Mouse (Mus musculus): ENCODE data around the gene Actr1a. TPM values are rescaled to one million over a fixed set of nuclear protein-coding genes. Genes with fewer than 3 reads are reported as not detected.

Gene Actr1a
- total RNA-seq, 2 experiments from 2014 or later, result 89.3 to 94.8 TPM

DNA sequence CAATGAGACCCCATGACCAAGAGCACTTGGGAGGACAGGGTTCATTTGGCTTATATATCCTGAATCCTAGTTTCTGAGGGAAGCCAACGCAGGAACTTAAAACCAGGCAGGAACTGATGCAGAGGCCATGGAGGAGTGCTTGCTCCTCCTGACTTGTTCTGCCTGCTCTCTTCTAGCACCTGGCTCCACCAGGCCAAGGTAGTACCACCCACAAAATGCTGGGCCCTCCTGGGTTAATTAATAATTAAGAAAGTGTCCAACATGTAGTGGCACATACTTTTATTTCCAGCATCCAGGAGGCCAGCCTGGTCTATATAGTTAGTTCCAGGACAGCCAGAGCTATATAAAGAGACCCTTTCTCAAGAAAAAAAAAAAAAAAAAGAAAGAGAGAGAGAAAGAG, 8.5 kb upstream of the Actr1a start:
- intact Hi-C loops (cut with DNase I), result no loop called here
- no peak for DNase-seq (ENCODE audit: low spot score)

DNA sequence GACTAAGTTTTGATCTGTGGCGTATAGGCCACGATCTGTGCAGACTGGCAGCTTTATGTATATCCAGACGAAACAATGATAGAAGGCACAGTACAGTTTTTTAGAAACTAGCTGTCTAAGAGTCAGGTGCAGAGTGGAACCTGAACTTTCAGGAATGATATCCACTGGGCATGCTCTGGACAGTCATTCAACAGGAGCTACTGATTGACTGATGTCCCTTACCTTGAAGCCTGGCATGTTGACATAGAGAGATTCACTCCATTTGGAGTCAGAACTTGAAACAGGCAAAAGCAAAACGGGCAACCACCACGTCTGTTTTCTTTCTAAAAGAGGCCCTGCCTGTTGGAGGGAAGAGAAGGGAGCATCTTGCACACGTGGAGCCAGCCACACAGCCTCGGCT, 5.0 kb upstream of the Actr1a start:
- no peak for DNase-seq (ENCODE audit: low spot score)
- intact Hi-C loops (cut with DNase I), result no loop called here

DNA sequence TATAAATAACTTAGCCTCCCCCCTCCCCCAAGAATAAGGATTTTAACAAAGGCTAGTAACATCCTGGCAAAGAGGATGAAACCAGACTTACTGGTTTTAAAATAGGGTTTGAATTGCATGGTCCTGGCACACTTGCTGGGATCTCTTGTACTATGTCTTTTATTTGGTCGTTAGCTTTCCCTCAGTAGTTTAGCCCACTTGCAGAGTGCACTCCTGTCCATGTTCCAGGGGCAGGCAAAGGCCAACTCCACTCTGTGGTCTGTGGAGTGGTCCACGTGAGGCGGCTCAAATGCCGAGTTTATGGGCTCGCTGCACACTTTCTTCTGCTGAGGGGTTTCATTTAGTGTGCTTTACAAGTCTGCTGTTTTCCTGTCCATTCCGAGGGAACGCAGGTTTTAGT, 4.3 kb upstream of the Actr1a start:
- no peak for DNase-seq (ENCODE audit: low spot score)
- intact Hi-C loops (cut with DNase I), result loop anchor here (5.0 to 10.0 kb wide), 3 partner anchors 102 to 162 kb away; partner anchors contain the start of gene Trim8

DNA sequence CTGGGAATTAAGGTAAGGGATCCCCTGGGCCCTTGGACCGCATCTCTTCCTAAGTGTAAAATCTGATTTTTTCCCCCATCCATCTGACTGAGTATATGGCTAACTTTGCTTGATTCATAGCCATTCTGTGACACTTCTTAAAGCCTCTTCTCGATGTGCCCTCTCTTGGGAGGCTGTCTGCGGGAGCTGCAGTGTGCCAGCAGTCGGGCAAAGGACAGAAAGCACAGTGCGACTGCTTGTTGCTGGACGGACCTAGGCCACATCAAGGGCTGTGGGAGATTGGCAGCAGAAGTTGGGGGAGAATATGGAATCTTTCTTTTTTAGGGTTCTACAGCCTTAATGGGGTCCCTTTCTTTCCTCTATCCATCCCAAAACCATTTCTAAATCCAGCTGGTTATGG, 3.8 kb upstream of the Actr1a start:
- intact Hi-C loops (cut with DNase I), result loop anchor here (5.0 to 10.0 kb wide), 3 partner anchors 103 to 163 kb away; partner anchors contain the start of gene Trim8

DNA sequence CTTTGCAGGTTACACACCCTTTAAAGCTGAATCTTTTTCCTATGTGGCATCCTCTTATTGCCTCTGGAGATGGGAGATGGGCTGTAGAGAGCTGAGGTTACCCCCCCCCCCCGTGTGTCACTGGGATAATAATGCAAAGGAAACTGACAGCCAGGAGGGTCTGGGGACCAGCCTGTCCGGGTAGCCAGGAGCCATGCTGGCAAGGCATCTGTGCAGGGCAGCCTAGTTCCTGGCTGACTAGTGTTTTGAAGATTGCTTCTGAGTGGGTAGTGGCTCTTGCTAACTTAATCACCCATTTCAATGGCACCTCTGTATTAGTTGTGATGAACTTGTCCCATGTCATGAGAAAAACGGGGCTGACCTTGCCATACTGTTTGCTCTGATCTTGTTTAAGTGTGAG, 2.9 kb upstream of the Actr1a start:
- DNase-seq (ENCODE audit: low spot score), result no peak
- intact Hi-C loops (cut with DNase I), result loop anchor here (5.0 to 10.0 kb wide), 3 partner anchors 104 to 164 kb away; partner anchors contain the start of gene Trim8

More for the DNA sequence above, 3.8 kb upstream of the Actr1a start:
- DNase-seq (ENCODE audit: low spot score), result no peak

DNA sequence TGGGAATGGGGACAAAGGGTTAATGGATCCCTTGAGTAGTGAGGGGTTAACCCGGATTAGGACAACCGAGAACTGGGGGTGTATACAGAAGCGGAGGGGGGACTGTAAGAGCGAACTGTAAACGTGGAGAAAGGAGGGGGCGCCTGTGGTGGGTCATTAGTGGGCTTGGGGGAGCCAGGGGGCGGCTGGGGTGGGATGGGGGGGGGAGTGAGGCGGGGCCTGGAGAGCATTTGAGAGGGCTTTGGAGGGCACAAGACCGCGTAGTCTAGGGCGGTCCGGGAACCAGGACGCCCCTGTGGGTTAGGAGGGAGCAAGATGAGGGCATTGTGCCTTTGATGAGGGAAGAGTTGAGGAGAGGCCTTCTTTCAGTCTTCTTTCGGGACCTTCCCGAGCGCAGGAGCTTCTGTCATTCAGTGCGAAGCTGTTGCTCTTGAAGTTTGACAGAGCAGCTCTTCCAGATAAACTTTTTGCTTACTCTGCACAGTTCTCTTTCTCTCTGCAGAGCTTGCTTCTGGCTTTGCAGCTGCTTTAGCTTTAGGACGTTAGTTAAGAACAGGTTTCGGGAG, 2.0 kb upstream of the Actr1a start:
- DNase-seq (ENCODE audit: low spot score), result no peak
- intact Hi-C loops (cut with DNase I), result loop anchor here (2.0 to 10.0 kb wide), 5 partner anchors 47 to 165 kb away; partner anchors contain the start of gene Trim8

DNA sequence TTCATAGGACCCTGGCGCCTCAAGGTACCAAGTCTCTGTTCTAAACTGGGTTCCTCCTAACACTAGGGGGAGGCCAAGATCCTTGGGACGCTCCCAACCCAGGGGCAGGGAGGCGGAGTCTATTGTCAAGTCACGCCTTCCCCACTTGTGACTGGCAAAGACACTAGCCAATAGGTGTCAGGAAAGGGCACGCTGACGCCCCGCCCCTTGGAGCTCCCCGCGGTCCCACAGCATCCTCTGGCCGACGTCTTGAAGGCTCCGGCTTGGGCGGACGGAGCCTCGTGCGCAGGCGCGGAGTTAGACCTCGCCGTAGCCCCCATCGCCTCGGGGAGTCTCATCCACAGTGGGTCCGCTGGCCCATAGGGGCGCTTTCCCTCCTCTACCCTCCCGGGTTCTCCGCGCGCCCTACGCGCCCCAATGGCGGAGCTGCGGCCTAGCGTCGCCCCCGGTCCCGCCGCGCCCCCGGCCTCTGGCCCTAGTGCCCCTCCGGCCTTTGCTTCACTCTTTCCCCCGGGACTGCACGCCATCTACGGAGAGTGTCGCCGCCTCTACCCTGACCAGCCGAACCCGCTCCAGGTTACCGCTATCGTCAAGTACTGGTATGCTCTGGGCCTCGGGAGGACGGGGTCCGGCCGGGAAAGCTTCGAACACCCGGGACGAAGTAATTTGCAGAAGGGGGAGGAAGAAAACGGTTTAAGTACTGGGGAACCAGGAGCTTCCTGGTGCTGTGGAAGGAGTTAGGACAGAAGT, 1.3 kb upstream of the Actr1a start, which contains the start of gene Sufu:
TSS of gene Sufu (plus strand) at position 211 of the 750 bp plus-strand sequence.
- DNase-seq (ENCODE audit: low spot score), result peak; percentile 96
- intact Hi-C loops (cut with DNase I), result loop anchor here (2.0 to 10.0 kb wide), 5 partner anchors 48 to 165 kb away; partner anchors contain the start of gene Trim8

DNA sequence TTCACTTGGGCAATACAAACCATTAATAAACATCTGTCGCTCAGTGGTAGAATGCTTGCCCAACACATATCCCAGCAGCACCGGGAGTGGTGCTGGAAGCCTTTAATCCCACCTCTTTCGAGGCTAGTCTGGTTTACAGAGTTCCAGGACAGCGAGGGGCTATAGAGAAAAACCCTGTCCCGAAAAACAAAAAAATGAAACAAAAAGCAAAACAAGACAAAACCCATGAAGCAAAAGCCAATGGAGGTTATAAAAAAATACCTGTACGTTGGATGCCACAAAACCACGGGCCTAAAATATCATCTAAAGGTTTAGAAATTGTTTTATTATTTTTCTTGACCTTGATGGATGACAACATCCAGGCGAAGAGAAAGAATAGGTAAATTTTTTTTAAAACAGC, 561 bp upstream of the Actr1a start:
- DNase-seq (ENCODE audit: low spot score), result no peak
- intact Hi-C loops (cut with DNase I), result loop anchor here (2.0 to 10.0 kb wide), 5 partner anchors 49 to 166 kb away; partner anchors contain the start of gene Trim8

DNA sequence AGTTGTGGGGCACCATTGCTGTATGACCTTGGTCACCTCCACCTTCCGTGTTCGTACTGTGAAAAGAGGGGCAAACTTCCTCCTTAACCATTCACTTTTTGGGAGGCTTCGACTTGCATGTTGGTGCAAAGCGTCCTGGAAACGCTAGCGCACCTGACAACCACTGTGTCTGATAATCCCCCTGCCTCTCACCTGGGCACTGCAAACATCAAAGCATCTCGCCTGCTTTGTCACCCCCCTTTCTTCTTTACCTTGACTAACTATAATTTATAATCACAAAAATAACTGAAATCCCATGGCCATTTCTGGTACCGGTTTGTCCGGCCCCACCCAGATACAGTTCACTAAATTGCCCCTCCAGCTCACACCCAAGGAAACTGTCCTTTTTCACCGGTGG, 838 bp downstream of the Actr1a start:
- intact Hi-C loops (cut with DNase I), result loop anchor here (5.0 to 10.0 kb wide), 3 partner anchors 108 to 168 kb away; partner anchors contain the start of gene Trim8
- no peak for DNase-seq (ENCODE audit: low spot score)

DNA sequence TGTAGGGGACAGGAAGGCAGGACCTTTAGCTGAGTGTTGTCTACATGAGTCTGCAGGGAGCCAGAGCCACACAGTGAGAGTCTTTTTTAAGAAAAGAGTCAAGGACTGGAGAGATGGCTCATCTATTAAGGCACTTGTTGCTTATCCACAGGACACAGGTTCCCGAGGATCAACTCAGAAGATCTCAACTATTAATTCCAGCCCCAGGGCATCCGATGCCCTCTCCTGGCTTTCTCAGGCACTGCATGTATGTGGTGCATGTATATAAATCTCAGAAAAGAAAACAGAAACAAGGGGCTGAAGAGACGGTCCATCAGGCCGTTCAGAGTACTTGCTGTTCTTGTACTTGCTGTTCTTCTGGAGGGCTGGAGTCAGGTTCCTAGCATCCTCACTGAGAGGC, 3.5 kb downstream of the Actr1a start:
- intact Hi-C loops (cut with DNase I), result loop anchor here (10.0 kb wide), 1 partner anchor 143 kb away; no protein-coding TSS in a partner anchor
- DNase-seq (ENCODE audit: low spot score), result no peak

DNA sequence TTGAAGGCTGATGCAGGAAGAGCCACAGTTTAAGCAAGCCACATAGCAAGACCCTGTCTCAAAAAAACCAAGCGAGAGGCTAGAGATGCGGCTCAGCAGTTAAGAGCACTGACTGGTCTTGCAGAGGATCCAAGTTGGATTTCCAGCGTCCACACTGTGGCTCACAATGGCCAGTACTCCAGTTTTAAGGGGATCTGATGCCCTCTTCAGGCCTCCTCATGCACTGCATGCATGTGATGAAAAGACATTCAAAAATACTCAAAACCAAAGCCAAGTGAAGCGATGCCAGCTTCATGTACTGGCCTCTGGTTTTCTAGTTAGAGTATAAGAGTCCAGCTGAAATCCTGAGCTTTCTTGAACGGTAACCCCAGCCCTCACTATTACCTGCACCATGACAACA, 5.7 kb downstream of the Actr1a start:
- intact Hi-C loops (cut with DNase I), result loop anchor here (10.0 kb wide), 1 partner anchor 145 kb away; no protein-coding TSS in a partner anchor
- DNase-seq (ENCODE audit: low spot score), result no peak

DNA sequence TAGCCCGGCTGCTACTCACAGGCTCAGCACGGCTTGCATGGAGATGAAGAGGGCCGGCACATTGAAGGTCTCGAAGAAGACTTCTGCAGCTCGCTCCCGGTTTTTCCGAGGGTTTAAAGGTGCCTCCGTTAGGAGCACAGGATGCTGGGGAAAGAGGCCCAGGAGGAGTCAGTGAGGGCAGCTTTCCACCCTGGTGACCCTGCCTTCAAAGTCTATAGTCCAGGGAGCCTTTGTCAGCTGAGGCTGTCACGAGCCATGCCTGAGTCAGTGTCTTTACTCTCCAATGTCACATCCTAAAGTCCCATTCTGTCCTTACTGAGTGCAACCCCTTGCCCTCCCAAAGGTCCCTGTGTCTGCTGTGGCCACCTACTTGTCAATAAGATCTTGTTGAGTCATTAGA, 13.3 kb downstream of the Actr1a start:
- DNase-seq (ENCODE audit: low spot score), result no peak
- intact Hi-C loops (cut with DNase I), result no loop called here

DNA sequence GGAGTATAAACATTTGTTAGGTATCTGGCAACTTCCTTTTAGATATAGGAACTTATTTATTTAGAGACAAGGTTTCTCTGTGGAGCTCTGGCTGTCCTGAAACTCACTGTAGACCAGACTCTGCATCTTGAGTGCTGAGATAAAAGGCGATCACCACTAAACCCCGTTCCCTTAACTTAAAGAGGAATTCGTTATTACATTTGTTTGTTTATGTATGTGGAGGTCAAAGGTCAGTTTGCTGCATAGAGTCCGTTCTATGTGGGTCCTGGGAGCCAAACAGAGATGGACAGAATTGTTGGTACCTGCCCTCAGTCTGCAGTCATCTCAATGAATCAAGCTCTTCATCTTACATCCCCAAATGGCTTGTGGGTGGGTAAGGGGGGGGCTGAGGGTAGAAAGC, 19.7 kb downstream of the Actr1a start:
- intact Hi-C loops (cut with DNase I), result no loop called here
- no peak for DNase-seq (ENCODE audit: low spot score)

DNA sequence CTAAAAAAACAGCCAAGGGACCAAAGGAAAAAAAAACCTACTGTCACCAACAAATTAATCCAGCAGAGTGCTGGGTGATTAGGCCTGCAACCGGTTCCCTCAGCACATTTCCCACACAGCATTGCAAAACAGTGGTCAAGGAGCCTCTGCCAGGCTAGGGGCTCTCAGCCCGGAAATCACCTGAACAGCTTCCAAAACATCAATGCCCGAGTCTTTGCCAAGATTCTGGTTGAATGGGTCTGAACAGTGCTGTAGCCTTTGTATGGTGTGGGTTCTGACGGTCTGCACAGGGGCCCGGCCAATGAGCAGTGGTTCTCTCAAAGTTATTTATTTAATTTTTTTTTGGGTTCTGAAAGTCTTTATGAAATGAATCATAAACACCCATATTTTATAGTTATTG, 20.1 kb downstream of the Actr1a start:
- DNase-seq (ENCODE audit: low spot score), result no peak
- intact Hi-C loops (cut with DNase I), result no loop called here

DNA sequence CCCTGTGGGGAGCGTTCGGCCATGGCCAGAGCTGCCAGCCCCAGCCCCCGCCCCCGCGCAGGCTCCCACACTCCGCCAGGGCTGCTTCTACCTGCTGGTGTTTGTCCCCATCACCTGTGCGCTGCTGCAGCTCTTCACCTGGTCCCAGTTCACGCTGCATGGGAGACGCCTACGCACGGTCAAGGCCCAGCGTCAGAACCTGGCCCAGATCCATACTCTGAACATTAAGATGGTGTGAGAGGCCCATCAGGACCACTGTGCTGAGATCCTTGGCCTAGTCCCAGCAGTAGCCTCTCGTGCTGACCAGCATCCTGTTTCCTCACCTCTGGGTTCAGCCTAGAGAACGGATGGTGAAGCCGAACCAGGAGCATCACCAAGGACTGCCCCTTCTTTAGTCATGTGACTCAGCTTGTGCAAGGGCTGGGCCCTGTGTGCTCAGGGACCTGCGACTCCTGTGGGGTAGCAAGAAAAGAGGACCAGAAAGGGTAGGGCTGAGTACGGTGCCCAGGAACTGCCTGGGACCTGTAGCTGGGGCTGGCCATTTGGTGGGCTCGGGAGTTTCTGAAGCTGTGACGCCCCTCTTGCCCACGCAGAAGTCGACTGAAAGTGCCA, 21.0 kb downstream of the Actr1a start:
- intact Hi-C loops (cut with DNase I), result no loop called here
- no peak for DNase-seq (ENCODE audit: low spot score)

DNA sequence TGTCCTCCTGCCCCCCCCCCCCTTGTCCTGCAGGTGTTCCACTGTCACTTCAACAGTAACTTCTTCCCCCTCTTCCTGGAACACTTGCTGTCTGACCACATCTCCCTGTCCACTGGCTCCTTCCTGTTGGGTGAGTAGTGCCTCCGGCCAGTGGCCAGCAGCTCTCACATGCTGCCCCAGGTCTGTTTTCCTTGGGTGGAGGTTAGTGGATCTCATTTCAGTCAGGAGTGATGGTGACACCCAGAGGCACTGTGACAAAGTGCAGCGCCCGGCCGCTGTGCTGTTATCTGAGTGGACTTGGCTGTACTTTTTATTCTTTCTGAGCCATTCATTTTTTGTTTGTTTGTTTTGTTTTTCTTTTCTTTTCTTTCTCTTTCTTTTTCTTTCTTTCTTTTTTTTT, 26.3 kb downstream of the Actr1a start:
- intact Hi-C loops (cut with DNase I), result loop anchor here (2.0 kb wide), 1 partner anchor 30 kb away; the partner anchor contains the start of gene Cuedc2
- peak; percentile 47 for DNase-seq (ENCODE audit: low spot score)

DNA sequence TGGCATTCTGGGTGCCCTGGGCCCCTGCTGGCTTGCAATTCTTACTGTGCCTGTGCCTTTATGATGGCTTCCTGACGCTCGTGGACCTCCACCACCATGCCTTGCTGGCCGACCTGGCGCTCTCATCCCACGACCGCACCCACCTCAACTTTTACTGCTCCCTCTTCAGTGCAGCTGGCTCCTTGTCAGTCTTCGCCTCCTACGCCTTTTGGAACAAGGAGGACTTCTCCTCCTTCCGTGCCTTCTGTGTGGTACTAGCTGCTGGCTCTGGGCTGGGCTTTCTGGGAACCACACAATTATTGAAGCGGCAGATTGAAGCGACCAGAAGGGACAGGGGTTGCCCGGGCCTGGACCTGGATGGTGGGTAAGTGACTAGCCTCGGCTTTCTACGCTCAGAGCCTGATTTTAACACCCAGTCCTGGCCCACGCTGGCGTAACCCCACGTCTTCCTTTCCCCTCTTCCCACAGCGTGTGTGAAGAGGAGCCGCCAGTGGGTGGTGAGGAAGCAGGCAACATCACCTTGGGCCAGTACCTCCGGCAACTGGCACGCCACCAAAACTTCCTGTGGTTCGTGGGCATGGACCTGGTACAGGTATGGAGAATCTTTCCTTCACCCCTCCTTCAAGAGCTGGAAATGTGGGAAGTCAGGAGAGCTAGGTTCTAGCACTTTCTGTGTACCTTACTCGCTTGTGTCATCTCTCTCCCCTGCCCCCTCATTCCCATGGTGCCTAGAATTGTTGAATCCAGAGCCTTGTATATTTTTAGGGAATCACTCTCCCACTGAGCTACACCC, 27.6 kb downstream of the Actr1a start:
- intact Hi-C loops (cut with DNase I), result loop anchor here (2.0 kb wide), 1 partner anchor 29 kb away; the partner anchor contains the start of gene Cuedc2
- no peak for DNase-seq (ENCODE audit: low spot score)

DNA sequence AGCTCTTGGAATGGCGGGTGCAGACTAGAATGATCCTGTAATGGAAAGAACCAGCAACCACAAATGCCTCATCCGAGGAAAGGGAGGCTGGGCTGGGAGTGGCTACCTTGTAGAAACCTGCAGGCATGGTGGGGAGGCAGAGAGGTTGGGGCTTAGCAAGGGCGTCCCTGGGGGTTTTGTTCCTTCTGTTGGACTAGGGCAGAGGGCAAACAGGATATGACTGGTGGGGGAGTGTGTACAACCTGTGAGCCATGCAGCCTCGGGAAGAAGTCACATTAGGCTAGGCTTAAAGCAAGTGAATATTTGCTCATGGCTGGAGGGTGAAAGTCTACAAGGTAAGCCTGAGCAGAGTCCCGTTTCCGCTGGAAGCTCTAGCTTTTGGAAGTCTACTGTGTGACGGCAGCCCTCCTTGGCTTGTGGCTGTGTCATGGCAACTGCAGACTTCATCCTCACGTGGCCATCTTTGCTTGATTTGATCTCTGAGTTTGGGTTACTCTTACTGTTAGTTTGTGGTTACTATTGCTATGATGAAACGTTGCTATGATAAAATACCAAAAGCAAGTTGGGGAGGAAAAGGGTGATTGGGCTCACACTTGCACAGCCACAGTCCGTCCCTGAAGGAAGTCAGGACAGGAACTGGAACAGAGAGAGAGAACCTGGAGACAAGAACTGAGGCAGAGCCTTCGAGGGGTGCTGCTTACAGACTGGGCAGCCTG, 32.1 kb downstream of the Actr1a start:
- intact Hi-C loops (cut with DNase I), result no loop called here
- no peak for DNase-seq (ENCODE audit: low spot score)

DNA sequence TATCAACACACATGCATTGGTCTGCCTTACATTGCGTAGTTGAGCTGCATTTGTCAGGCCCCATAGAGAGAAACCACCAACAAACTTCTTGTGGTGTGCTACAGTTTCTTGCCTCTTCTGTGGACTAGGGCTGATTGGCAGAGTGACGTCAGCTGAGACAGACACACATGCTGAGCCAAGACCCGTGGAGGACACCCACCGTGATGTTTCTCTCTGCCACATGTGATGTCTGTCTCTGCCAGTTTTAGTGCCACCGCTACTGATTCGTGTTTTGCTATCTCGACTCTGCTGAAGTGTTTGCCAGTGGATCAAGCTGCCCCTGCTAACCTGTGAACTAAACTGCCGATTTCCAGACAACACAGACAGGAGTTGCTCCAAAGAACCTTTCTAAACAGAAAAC, 33.4 kb downstream of the Actr1a start:
- intact Hi-C loops (cut with DNase I), result no loop called here
- no peak for DNase-seq (ENCODE audit: low spot score)

Data from heart, postnatal 25 days (tissue).